Mouse (Mus musculus) gonadal fat pad, adult 2 months (tissue): ENCODE data around the gene 2810408A11Rik. TPM values are rescaled to one million over a fixed set of nuclear protein-coding genes. Genes with fewer than 3 reads are reported as not detected.
"Not testable (repeated sequence)": the region's sequence is repeated elsewhere in the genome, so short reads cannot be mapped to it uniquely, and the experiment has no call there.

Experiments used
- DNase-seq: peaks from one replicate; pipeline ENCODE4 v3.0.0-alpha.2; 2012; ENCODE audit warnings: low read depth
- polyA plus RNA-seq: library from polyadenylated mRNA; depleted of rRNA; stranded (reverse); fragments of >200 nt; gene quantifications from 2 replicates; pipeline ENCODE4 v1.2.3, GENCODE M21; 2012

The 2810408A11Rik gene
- polyA plus RNA-seq, 1 experiment, result 5.4 TPM

GRCm38 (mm10) chr11:69931769-69932168 is 31.0 kb upstream of the 2810408A11Rik start:
- DNase-seq, result no peak

GRCm38 (mm10) chr11:69930967-69931537 is 30.3 kb upstream of the 2810408A11Rik start:
- no peak for DNase-seq

GRCm38 (mm10) chr11:69930176-69930575 is 29.4 kb upstream of the 2810408A11Rik start:
- DNase-seq, result not testable (repeated sequence)

DNA sequence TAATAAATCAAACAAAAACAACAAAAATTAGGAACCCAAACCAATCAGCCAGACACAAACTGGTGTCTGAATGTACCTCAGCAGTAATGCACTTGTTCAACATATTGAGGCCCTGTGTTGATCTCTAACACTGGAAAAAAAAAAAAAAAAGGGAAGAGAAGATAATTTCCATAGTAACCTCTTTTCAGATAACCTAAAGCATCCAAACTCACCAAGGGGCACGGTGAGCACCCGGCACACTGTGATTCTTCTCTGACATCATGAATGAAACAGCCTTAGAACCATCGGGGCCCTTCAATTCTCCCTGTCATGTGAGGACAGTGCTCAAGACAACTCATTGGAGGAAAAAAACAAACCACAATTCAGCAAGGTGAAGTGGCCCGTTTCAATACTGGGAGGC is 28.9 kb upstream of the 2810408A11Rik start:
- no peak for DNase-seq

- DNase-seq, result no peak
Measured at GRCm38 (mm10) chr11:69927501-69927900, 26.7 kb upstream of the 2810408A11Rik start.

- peak; percentile 63 for DNase-seq
Measured at GRCm38 (mm10) chr11:69922796-69923195, 22.0 kb upstream of the 2810408A11Rik start.

DNA sequence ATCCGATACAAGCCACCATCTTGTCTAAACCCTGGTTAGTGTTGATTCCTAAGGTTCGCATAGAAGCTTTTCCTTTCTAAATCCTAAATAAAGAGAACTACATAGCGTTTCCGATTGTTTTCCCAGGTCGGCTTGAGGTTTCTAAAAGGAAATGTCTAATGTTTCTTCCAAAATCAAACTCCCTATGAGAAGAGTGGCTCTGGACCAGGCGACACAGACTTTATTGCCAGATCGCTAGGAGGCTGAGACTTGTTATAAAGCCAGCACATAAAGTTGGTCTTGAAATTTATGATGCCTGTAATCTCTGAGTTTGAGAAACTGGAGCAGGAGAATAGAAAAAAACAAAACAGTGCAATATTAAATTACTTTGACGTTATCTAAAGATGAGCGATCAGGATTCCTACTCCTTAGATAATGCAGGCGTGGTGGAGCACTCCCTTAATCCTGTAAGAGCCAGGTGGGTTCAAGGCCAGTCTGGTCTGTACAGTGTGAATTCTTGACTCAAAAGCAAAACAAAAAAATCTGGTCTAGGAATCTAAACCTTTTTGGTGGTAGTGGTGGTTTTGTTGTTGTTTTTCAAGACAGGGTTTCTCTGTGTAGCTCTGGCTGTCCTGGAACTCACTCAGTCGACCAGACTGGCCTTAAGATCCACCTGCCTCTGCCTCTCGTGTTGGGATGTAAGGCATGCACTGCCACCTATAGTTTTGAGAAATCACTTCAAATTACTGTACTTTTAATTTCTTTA is 21.4 kb upstream of the 2810408A11Rik start:
- DNase-seq, result peak; percentile 41

GRCm38 (mm10) chr11:69921114-69922011 is 20.6 kb upstream of the 2810408A11Rik start, which contains the start of gene Eif5a:
TSS of gene Eif5a (minus strand) at chr11:69921958.
- peak; percentile 96 for DNase-seq

GRCm38 (mm10) chr11:69920266-69921031 is 19.7 kb upstream of the 2810408A11Rik start:
- no peak for DNase-seq

- peak; percentile 69 for DNase-seq
Measured at GRCm38 (mm10) chr11:69919661-69920265, 19.0 kb upstream of the 2810408A11Rik start.

- no peak for DNase-seq
Measured at GRCm38 (mm10) chr11:69919053-69919452, 18.3 kb upstream of the 2810408A11Rik start.

GRCm38 (mm10) chr11:69918118-69918517 is 17.3 kb upstream of the 2810408A11Rik start:
- DNase-seq, result no peak

- no peak for DNase-seq
Measured at GRCm38 (mm10) chr11:69917379-69917948, 16.7 kb upstream of the 2810408A11Rik start.

GRCm38 (mm10) chr11:69916652-69917378 is 16.0 kb upstream of the 2810408A11Rik start:
- DNase-seq, result not testable (repeated sequence)

DNA sequence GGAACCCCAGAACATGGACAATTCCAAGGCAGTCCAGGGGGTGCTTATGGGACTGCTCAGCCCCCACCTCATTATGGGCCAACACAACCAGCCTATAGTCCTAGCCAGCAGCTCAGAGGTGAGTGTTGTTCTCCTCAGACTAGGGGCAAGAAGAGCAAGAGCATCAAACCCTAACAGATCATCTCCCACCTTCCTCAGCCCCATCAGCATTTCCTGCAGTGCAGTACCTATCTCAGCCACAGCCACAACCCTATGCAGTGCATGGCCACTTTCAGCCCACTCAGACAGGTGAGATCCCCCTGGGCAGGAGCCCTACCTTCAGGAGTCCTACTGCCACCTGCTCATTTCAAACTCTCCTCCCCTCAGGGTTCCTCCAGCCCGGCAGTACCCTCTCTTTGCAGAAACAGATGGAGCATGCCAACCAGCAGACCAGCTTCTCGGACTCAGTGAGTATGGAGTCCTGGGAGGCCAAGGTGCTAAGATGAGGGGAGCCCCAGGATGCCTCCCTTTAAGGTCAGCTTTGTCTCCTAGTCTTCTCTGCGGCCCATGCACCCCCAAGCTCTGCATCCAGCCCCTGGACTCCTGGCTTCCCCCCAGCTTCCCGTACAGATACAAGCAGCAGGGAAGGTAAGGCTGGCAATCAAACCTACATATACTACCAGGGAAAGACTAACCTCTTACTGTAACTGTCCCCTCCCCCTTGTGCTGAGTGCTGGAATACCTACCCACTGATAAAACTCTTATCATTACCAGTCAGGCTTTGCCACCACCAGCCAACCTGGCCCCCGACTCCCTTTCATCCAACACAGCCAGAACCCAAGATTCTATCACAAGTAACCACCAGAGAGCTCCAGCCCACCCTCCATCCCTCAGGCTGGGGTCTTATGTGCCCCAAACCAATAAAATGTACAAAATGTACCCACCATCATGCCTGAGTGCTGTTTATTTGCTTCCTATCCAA is 15.2 kb upstream of the 2810408A11Rik start:
- no peak for DNase-seq

- DNase-seq, result no peak
Measured at GRCm38 (mm10) chr11:69914917-69915430, 14.2 kb upstream of the 2810408A11Rik start.

- DNase-seq, result no peak
Measured at GRCm38 (mm10) chr11:69914372-69914764, 13.6 kb upstream of the 2810408A11Rik start.

- DNase-seq, result no peak
Measured at GRCm38 (mm10) chr11:69913554-69914371, 13.0 kb upstream of the 2810408A11Rik start, which contains the start of gene Gps2. TSS of gene Gps2 (plus strand) at chr11:69913888.
